Mouse (Mus musculus): ENCODE measurements around the gene B4gat1.
A peak's percentile ranks its signal among the peaks of the same experiment; 100 is the strongest.
"Not testable (repeated sequence)": the region's sequence is repeated elsewhere in the genome, so short reads cannot be mapped to it uniquely, and the experiment has no call there.

B4gat1 gene

GRCm38 (mm10) chr19:5038709-5039156 lies at the start of gene B4gat1, which contains the start of gene AC124502.3:
TSS of gene B4gat1 (plus strand) at chr19:5038826.
TSS of gene AC124502.3 (plus strand) at chr19:5038891.
- peak; percentile 88 for DNase-seq (ENCODE audit: low read depth)

GRCm38 (mm10) chr19:4989013-4989412 lies 49.6 kb upstream of the B4gat1 start:
- DNase-seq (ENCODE audit: low read depth) = peak; percentile 69

GRCm38 (mm10) chr19:4989434-4990255 lies 49.0 kb upstream of the B4gat1 start:
- DNase-seq (ENCODE audit: low read depth) = no peak

GRCm38 (mm10) chr19:4990256-4990625 lies 48.4 kb upstream of the B4gat1 start, which contains the start of gene Npas4:
TSS of gene Npas4 (minus strand) at chr19:4990316.
- DNase-seq (ENCODE audit: low read depth) = no peak

GRCm38 (mm10) chr19:4990716-4991115 lies 47.9 kb upstream of the B4gat1 start:
- DNase-seq (ENCODE audit: low read depth) = no peak

GRCm38 (mm10) chr19:4992371-4992770 lies 46.3 kb upstream of the B4gat1 start:
- DNase-seq (ENCODE audit: low read depth) = no peak

GRCm38 (mm10) chr19:4992904-4993303 lies 45.7 kb upstream of the B4gat1 start:
- DNase-seq (ENCODE audit: low read depth) = no peak

GRCm38 (mm10) chr19:4994043-4994442 lies 44.6 kb upstream of the B4gat1 start:
- DNase-seq (ENCODE audit: low read depth) = no peak

- DNase-seq (ENCODE audit: low read depth) = no peak
These were observed 39.0 kb upstream of the B4gat1 start for GRCm38 (mm10) chr19:4999445-5000140.

- peak; percentile 87 for DNase-seq (ENCODE audit: low read depth)
These were observed 36.8 kb upstream of the B4gat1 start for GRCm38 (mm10) chr19:5001666-5002406.

- not testable (repeated sequence) for DNase-seq (ENCODE audit: low read depth)
These were observed 35.0 kb upstream of the B4gat1 start for GRCm38 (mm10) chr19:5003644-5004043.

- DNase-seq (ENCODE audit: low read depth) = no peak
These were observed 33.7 kb upstream of the B4gat1 start for GRCm38 (mm10) chr19:5004925-5005324.

- no peak for DNase-seq (ENCODE audit: low read depth)
These were observed 25.5 kb upstream of the B4gat1 start for GRCm38 (mm10) chr19:5013138-5013537.

- DNase-seq (ENCODE audit: low read depth) = peak; percentile 82
These were observed 23.6 kb upstream of the B4gat1 start for GRCm38 (mm10) chr19:5014961-5015398.

GRCm38 (mm10) chr19:5016221-5016742 lies 22.3 kb upstream of the B4gat1 start:
- no peak for DNase-seq (ENCODE audit: low read depth)

GRCm38 (mm10) chr19:5016782-5017181 lies 21.8 kb upstream of the B4gat1 start:
- peak; percentile 86 for DNase-seq (ENCODE audit: low read depth)

GRCm38 (mm10) chr19:5017611-5018010 lies 21.0 kb upstream of the B4gat1 start:
- DNase-seq (ENCODE audit: low read depth) = no peak

- no peak for DNase-seq (ENCODE audit: low read depth)
These were observed 20.4 kb upstream of the B4gat1 start for GRCm38 (mm10) chr19:5018191-5018590.

- no peak for DNase-seq (ENCODE audit: low read depth)
These were observed 17.2 kb upstream of the B4gat1 start for GRCm38 (mm10) chr19:5021416-5021815.

- peak; percentile 88 for DNase-seq (ENCODE audit: low read depth)
These were observed 14.8 kb upstream of the B4gat1 start, which contains the start of gene Slc29a2 for GRCm38 (mm10) chr19:5023621-5024479. TSS of gene Slc29a2 (plus strand) at chr19:5023860.

- DNase-seq (ENCODE audit: low read depth) = no peak
These were observed 12.5 kb upstream of the B4gat1 start for GRCm38 (mm10) chr19:5026111-5026510.
